Mouse (Mus musculus) MEL (cell line): ENCODE measurements at regions not wholly inside any gene's neighbourhood (a gene's known extent, or its start where the extent isn't known, plus 50 kb on each side); places are given as distances from the start of the nearest gene placed in this dataset.

Experiments
- DNase-seq: peaks from one replicate; pipeline ENCODE4 v3.0.0; 2011; ENCODE audit warnings: low read depth, low spot score
- H3K27ac ChIP-seq: 2 replicates; pipeline ENCODE4 v1.5.1; 2012; ENCODE audit warnings: low read depth, mild to moderate bottlenecking, control low read depth, low read length, moderate library complexity; ENCODE audit not compliant: control insufficient read depth
- H3K27me3 ChIP-seq, 2 experiments: fragments of 150-350 bp in 1 of 2; sonication (generic) in 1 of 2; 2 replicates each; pipeline ENCODE4 v1.6.1; 2012; ENCODE audit warnings: low read length in 2 of 2, mild to moderate bottlenecking in 2 of 2, improper control_type of control experiment in 1 of 2, moderate library complexity in 1 of 2; ENCODE audit not compliant: insufficient read depth in 2 of 2, control insufficient read depth in 1 of 2
- H3K36me3 ChIP-seq, 2 experiments: 2 replicates each; pipeline ENCODE4 v1.6.1; 2012 to 2014; ENCODE audit warnings: low read length in 2 of 2, improper control_type of control experiment in 1 of 2, inconsistent platforms in 1 of 2, mild to moderate bottlenecking in 1 of 2; ENCODE audit not compliant: insufficient read depth in 2 of 2, control insufficient read depth in 1 of 2
- H3K4me1 ChIP-seq, 2 experiments: fragments of 150-350 bp in 1 of 2; sonication (generic) in 1 of 2; 2 replicates each; pipeline ENCODE4 v1.6.1; 2012; ENCODE audit warnings: low read length in 2 of 2, improper control_type of control experiment in 1 of 2, mild to moderate bottlenecking in 1 of 2; ENCODE audit not compliant: insufficient read depth in 2 of 2, control insufficient read depth in 1 of 2
- H3K4me3 ChIP-seq, 2 experiments: fragments of 150-350 bp in 1 of 2; sonication (generic) in 1 of 2; 2 replicates each; pipeline ENCODE4 v1.5.1; 2012; ENCODE audit warnings: low read depth in 2 of 2, low read length in 2 of 2, mild to moderate bottlenecking in 2 of 2, moderate library complexity in 2 of 2, control low read depth in 1 of 2, improper control_type of control experiment in 1 of 2; ENCODE audit not compliant: control insufficient read depth in 1 of 2, insufficient read depth in 1 of 2
- H3K79me2 ChIP-seq: 2 replicates; pipeline ENCODE4 v1.6.1; 2012; ENCODE audit warnings: mild to moderate bottlenecking, low read length, moderate library complexity; ENCODE audit not compliant: control insufficient read depth, poor library complexity, insufficient read depth
- H3K9ac ChIP-seq: 2 replicates; pipeline ENCODE4 v1.6.1; 2012; ENCODE audit warnings: low read depth, mild to moderate bottlenecking, control low read depth, low read length, moderate library complexity; ENCODE audit not compliant: control insufficient read depth, poor library complexity, severe bottlenecking
- H3K9me3 ChIP-seq: fragments of 150-350 bp; sonication (generic); replicated peaks from 2 replicates; pipeline ENCODE4 v1.6.1; 2012; ENCODE audit warnings: mild to moderate bottlenecking, low read length, improper control_type of control experiment, moderate library complexity; ENCODE audit not compliant: insufficient read depth
- CTCF ChIP-seq, 3 experiments: IDR thresholded peaks in 2 of 3; conservative IDR thresholded peaks in 1 of 3; 2 replicates each; pipeline ENCODE4 v1.5.1; 2011 to 2012; ENCODE audit warnings: low read length in 3 of 3, low read depth in 2 of 3, mild to moderate bottlenecking in 2 of 3, improper control_type of control experiment in 1 of 3, inconsistent platforms in 1 of 3, mixed read lengths in 1 of 3, moderate library complexity in 1 of 3; ENCODE audit not compliant: control insufficient read depth in 1 of 3, insufficient read depth in 1 of 3, poor library complexity in 1 of 3, severe bottlenecking in 1 of 3
- MAFK ChIP-seq: IDR thresholded peaks from 2 replicates; pipeline ENCODE4 v1.6.1; 2011; ENCODE audit warnings: low read depth, mild to moderate bottlenecking, low read length, improper control_type of control experiment, borderline replicate concordance
- POLR2A ChIP-seq, 2 experiments: IDR thresholded peaks; 2 replicates each; pipeline ENCODE4 v1.6.1; 2011 to 2012; ENCODE audit warnings: low read length in 2 of 2, mild to moderate bottlenecking in 2 of 2, control low read depth in 1 of 2, improper control_type of control experiment in 1 of 2, low read depth in 1 of 2, moderate library complexity in 1 of 2; ENCODE audit not compliant: control insufficient read depth in 1 of 2, insufficient read depth in 1 of 2, poor library complexity in 1 of 2
- POLR2AphosphoS5 ChIP-seq: IDR thresholded peaks from 2 replicates; pipeline ENCODE4 v1.6.1; 2012; ENCODE audit warnings: low read depth, borderline replicate concordance, mild to moderate bottlenecking, inconsistent platforms, low read length, moderate library complexity, mixed read lengths
- RCOR1 ChIP-seq: IDR thresholded peaks from 2 replicates; pipeline ENCODE4 v1.6.1; 2012; ENCODE audit warnings: low read depth, mild to moderate bottlenecking, inconsistent platforms, low read length, improper control_type of control experiment
- SIN3A ChIP-seq: IDR thresholded peaks from 2 replicates; pipeline ENCODE4 v1.6.1; 2012; ENCODE audit warnings: low read length, improper control_type of control experiment, inconsistent platforms
- SMC3 ChIP-seq: IDR thresholded peaks from 2 replicates; pipeline ENCODE4 v1.6.1; 2011; ENCODE audit warnings: low read depth, low read length, improper control_type of control experiment
- UBTF ChIP-seq: IDR thresholded peaks from 2 replicates; pipeline ENCODE4 v1.6.1; 2012; ENCODE audit warnings: low read depth, mild to moderate bottlenecking, inconsistent platforms, low read length, improper control_type of control experiment, moderate library complexity, borderline replicate concordance; ENCODE audit not compliant: insufficient read depth
- USF1 ChIP-seq: IDR thresholded peaks from 2 replicates; pipeline ENCODE4 v1.6.1; 2014; ENCODE audit warnings: low read depth, mild to moderate bottlenecking, inconsistent platforms, low read length, improper control_type of control experiment, moderate library complexity
- USF2 ChIP-seq, 2 experiments: IDR thresholded peaks; 2 replicates each; pipeline ENCODE4 v1.6.1; 2011 to 2012; ENCODE audit warnings: improper control_type of control experiment in 2 of 2, low read length in 2 of 2, borderline replicate concordance in 1 of 2, inconsistent platforms in 1 of 2, low read depth in 1 of 2, mild to moderate bottlenecking in 1 of 2; ENCODE audit not compliant: insufficient read depth in 1 of 2
- ZNF384 ChIP-seq: IDR thresholded peaks from 2 replicates; pipeline ENCODE4 v1.6.1; 2012; ENCODE audit warnings: low read depth, mild to moderate bottlenecking, inconsistent platforms, low read length, improper control_type of control experiment

- no peaks in the 10 kb centered on the region for H3K79me2 ChIP-seq
- no peak overlapping the region for H3K4me3 ChIP-seq
- no peaks in the 10 kb centered on the region for H3K36me3 ChIP-seq
- H3K9me3 ChIP-seq, result no peaks in the 10 kb centered on the region; the same call in 1 of the 2 replicates
- TF ChIP-seq ZNF384, result no peak
- peak in 1 of 3 experiments; percentile 7; a peak in 1 of 6 replicates for TF ChIP-seq CTCF (IDR thresholded peaks at IDR 0.05 in 2 of 3, conservative IDR thresholded peaks at IDR 0.05 in 1 of 3; ENCODE audit: control insufficient read depth in 1 of 3, insufficient read depth in 1 of 3, low read depth in 2 of 3, low read length in 3 of 3, poor library complexity in 1 of 3, severe bottlenecking in 1 of 3)
- TF ChIP-seq SMC3, result peak; percentile 10; the same call in 1 of the 2 replicates
- H3K9ac ChIP-seq, result no peak overlapping the region
- no peaks in the 10 kb centered on the region for H3K4me1 ChIP-seq
- DNase-seq, result peak; percentile 6
- H3K27ac ChIP-seq, result no peak overlapping the region
- H3K27me3 ChIP-seq, result no peaks in the 10 kb centered on the region
Measured at GRCm38 (mm10) chr10:98145773-98146172, 419.2 kb upstream of the C030005K15Rik start.

- Histone ChIP-seq H3K27me3 (no peaks in the 10 kb centered on the region), H3K27ac (no peak overlapping the region), H3K4me3 (no peak overlapping the region), H3K36me3 (no peaks in the 10 kb centered on the region), H3K9ac (no peak overlapping the region), H3K9me3 (no peaks in the 10 kb centered on the region; the same call in 1 of the 2 replicates), H3K79me2 (no peaks in the 10 kb centered on the region), H3K4me1 (no peaks in the 10 kb centered on the region)
- TF ChIP-seq POLR2AphosphoS5 (no peak), POLR2A (IDR thresholded peaks at IDR 0.05; ENCODE audit: control insufficient read depth in 1 of 2, insufficient read depth in 1 of 2, low read depth in 1 of 2, low read length in 2 of 2, poor library complexity in 1 of 2) (no peak), USF1 (no peak), RCOR1 (no peak), USF2 (IDR thresholded peaks at IDR 0.05; ENCODE audit: borderline replicate concordance in 1 of 2, insufficient read depth in 1 of 2, low read depth in 1 of 2, low read length in 2 of 2) (no peak)
- DNase-seq, result no peak
Measured at GRCm38 (mm10) chr10:98146998-98147863, 420.7 kb upstream of the C030005K15Rik start.

- no peak for DNase-seq
- Histone ChIP-seq H3K27ac (no peak overlapping the region), H3K27me3 (no peaks in the 10 kb centered on the region), H3K4me3 (no peak overlapping the region), H3K36me3 (no peaks in the 10 kb centered on the region), H3K9ac (no peak overlapping the region), H3K4me1 (no peaks in the 10 kb centered on the region), H3K9me3 (no peaks in the 10 kb centered on the region), H3K79me2 (no peaks in the 10 kb centered on the region)
- TF ChIP-seq MAFK (no peak), SIN3A (no peak), UBTF (no peak)
Measured at GRCm38 (mm10) chr10:98155982-98156381, 429.4 kb upstream of the C030005K15Rik start.
